Mouse (Mus musculus): ENCODE data around the gene Clca3a1. TPM values are rescaled to one million over a fixed set of nuclear protein-coding genes. Genes with fewer than 3 reads are reported as not detected.
"Not testable (repeated sequence)": the region's sequence is repeated elsewhere in the genome, so short reads cannot be mapped to it uniquely, and the experiment has no call there.

Clca3a1 gene
- 8.2 and 11.1 TPM in 2 replicates for polyA plus RNA-seq (2014; fragmentation: Nextera tagmentation; extraction: Ambion mirVana)

DNA sequence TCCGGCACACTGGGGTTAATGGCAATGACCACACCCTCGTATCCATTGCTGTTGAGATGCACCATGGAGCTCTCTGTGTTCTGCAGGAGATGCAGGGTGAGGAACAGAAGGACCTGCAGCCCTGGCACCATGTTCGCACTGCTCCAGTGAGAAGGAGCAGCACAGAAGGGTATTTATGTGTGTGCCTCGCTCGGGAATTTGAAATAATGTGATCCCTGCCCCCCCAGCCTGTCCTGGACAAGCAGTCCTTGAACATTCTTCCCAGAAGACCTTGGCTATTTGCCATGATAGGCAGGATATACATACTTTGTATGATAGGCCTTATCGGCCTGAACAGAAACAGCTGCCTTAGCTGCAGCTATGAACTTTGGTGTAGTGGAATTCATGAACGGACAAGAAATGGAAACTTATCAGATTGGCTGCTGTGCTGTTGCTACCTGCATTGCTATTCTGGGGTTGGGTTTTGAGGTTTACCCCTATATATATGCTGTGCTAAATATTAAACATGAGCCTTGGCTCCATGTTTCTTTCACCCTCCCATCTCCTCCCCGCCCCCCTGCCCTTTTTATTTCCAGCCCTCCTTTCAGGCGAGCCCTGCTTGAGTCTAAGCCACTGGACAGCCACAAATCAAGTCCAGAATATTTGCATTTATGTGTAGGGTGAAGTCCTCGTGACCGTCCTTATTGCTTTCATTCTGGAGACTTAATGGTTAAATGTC, at the start of gene Clca3a1:
Gene Clca3a1, minus strand, starts transcription at position 386 of the 718 bp plus-strand sequence.
- Histone ChIP-seq H3K4me3 (ENCODE audit: low read length) (no peak within 1 kb of the TSS; the same call in 1 of the 2 replicates), H3K4me1 (ENCODE audit: control insufficient read depth, insufficient read depth, low read length) (0 out of 2 replicates have a peak, but pooled peaks cover 6% of the 10 kb centered on the region), H3K4me2 (replicated peaks; ENCODE audit: low read depth, low read length) (peak within 1 kb of the TSS; percentile 19; the same call in 1 of the 2 replicates), H3K27me3 (ENCODE audit: control insufficient read depth, insufficient read depth, low read length) (no peaks in the 10 kb centered on the region), H3K9me3 (ENCODE audit: control insufficient read depth, low read length) (no peaks in the 10 kb centered on the region), H3K9ac (ENCODE audit: low read depth, low read length) (no peak within 1 kb of the TSS; the same call in 1 of the 2 replicates), H3K27ac (ENCODE audit: low read depth, low read length) (peak within 1 kb of the TSS; percentile 71), H3K36me3 (ENCODE audit: control insufficient read depth, insufficient read depth, low read length) (no peaks in the 10 kb centered on the region)
- WGBS = 50% methylated on average over 10 of the region's 11 CpGs
- peak; percentile 79; the same call in 1 of the 2 replicates for ATAC-seq (ENCODE audit: low FRiP score, low TSS enrichment)

GRCm38 (mm10) chr3:144808153-144808925, 47.6 kb upstream of the Clca3a1 start:
- not testable (repeated sequence) for H3K9ac ChIP-seq (ENCODE audit: low read depth, low read length); H3K4me3 ChIP-seq (ENCODE audit: low read length); H3K27me3 ChIP-seq (ENCODE audit: control insufficient read depth, insufficient read depth, low read length); H3K36me3 ChIP-seq (ENCODE audit: control insufficient read depth, insufficient read depth, low read length); H3K4me2 ChIP-seq (replicated peaks; ENCODE audit: low read depth, low read length); H3K9me3 ChIP-seq (ENCODE audit: control insufficient read depth, low read length); H3K4me1 ChIP-seq (ENCODE audit: control insufficient read depth, insufficient read depth, low read length); H3K27ac ChIP-seq (ENCODE audit: low read depth, low read length); ATAC-seq (ENCODE audit: low FRiP score, low TSS enrichment)
- 64% methylated on average over 14 of the region's 17 CpGs for WGBS

- H3K27me3 ChIP-seq (ENCODE audit: control insufficient read depth, insufficient read depth, low read length); H3K4me1 ChIP-seq (ENCODE audit: control insufficient read depth, insufficient read depth, low read length); H3K27ac ChIP-seq (ENCODE audit: low read depth, low read length); H3K4me2 ChIP-seq (replicated peaks; ENCODE audit: low read depth, low read length); H3K36me3 ChIP-seq (ENCODE audit: control insufficient read depth, insufficient read depth, low read length); H3K9me3 ChIP-seq (ENCODE audit: control insufficient read depth, low read length); H3K4me3 ChIP-seq (ENCODE audit: low read length); ATAC-seq (ENCODE audit: low FRiP score, low TSS enrichment); H3K9ac ChIP-seq (ENCODE audit: low read depth, low read length): not testable (repeated sequence)
- 86% methylated on average over 2 of the region's 2 CpGs for WGBS
These were observed 45.8 kb upstream of the Clca3a1 start for GRCm38 (mm10) chr3:144806626-144807025.

GRCm38 (mm10) chr3:144801861-144802260, 41.1 kb upstream of the Clca3a1 start:
- ATAC-seq (ENCODE audit: low FRiP score, low TSS enrichment) = no peak
- no peak overlapping the region for H3K4me2 ChIP-seq (replicated peaks; ENCODE audit: low read depth, low read length)
- H3K27me3 ChIP-seq (ENCODE audit: control insufficient read depth, insufficient read depth, low read length) = no peaks in the 10 kb centered on the region
- no peaks in the 10 kb centered on the region for H3K36me3 ChIP-seq (ENCODE audit: control insufficient read depth, insufficient read depth, low read length)
- no peak overlapping the region for H3K9ac ChIP-seq (ENCODE audit: low read depth, low read length)
- H3K4me3 ChIP-seq (ENCODE audit: low read length) = no peak overlapping the region
- 34% methylated on average over 8 of the region's 8 CpGs for WGBS
- no peaks in the 10 kb centered on the region for H3K4me1 ChIP-seq (ENCODE audit: control insufficient read depth, insufficient read depth, low read length)
- H3K9me3 ChIP-seq (ENCODE audit: control insufficient read depth, low read length) = no peaks in the 10 kb centered on the region
- H3K27ac ChIP-seq (ENCODE audit: low read depth, low read length) = no peak overlapping the region

DNA sequence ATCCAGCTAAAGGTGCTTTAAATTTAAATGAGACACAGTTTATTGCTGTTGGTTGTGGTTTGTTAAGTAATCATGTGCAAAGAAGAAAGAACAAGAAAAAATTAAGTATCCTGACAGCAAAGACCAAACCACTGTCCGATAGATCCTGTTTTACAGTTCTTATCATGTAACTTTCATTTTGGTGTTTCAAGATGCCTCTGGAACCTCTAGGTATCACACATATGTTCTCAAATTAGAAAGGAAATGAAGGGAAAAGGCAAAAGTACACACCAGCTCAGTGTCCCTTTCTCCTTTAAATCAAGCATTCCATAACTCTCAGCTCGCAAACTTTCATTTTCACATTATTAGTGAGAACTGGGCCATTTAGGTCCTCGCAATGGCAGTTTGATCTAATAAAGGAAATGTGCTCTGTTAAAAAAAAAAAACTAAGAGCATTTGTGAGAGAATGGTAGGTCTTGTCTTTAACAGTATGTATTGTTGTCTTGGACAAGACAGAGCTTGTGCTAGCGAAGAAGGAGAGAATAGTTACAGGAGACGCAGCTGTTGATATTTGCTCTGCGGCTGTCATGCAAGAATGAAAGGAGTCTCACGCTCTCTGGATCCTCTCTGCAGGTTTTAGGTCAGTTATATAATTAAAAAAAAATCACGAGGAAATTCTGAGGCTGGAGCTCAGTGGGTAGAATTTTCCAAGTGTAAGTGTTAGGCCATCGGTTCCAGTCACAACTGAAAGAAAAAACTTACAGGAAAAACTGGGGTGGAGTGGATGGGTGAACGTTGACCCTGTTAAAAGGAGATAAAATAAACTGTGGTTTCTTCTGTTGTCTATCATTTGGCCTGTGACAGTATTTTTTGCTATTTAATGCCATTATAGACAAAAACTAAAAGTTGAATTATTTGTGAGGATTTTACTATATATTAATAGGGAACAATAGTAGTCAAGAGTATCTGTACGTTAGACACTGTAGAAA, 24.7 kb upstream of the Clca3a1 start:
- H3K4me1 ChIP-seq (ENCODE audit: control insufficient read depth, insufficient read depth, low read length) = no peaks in the 10 kb centered on the region
- no peak overlapping the region for H3K27ac ChIP-seq (ENCODE audit: low read depth, low read length)
- ATAC-seq (ENCODE audit: low FRiP score, low TSS enrichment) = no peak
- no peak overlapping the region for H3K4me2 ChIP-seq (replicated peaks; ENCODE audit: low read depth, low read length)
- no peaks in the 10 kb centered on the region for H3K27me3 ChIP-seq (ENCODE audit: control insufficient read depth, insufficient read depth, low read length)
- H3K9ac ChIP-seq (ENCODE audit: low read depth, low read length) = no peak overlapping the region
- no peaks in the 10 kb centered on the region for H3K9me3 ChIP-seq (ENCODE audit: control insufficient read depth, low read length)
- no peaks in the 10 kb centered on the region for H3K36me3 ChIP-seq (ENCODE audit: control insufficient read depth, insufficient read depth, low read length)
- WGBS = 89% methylated on average over 11 of the region's 11 CpGs
- no peak overlapping the region for H3K4me3 ChIP-seq (ENCODE audit: low read length)

- Histone ChIP-seq H3K4me2 (replicated peaks; ENCODE audit: low read depth, low read length) (no peak overlapping the region), H3K9ac (ENCODE audit: low read depth, low read length) (no peak overlapping the region), H3K9me3 (ENCODE audit: control insufficient read depth, low read length) (no peaks in the 10 kb centered on the region), H3K27me3 (ENCODE audit: control insufficient read depth, insufficient read depth, low read length) (no peaks in the 10 kb centered on the region), H3K4me1 (ENCODE audit: control insufficient read depth, insufficient read depth, low read length) (0 out of 2 replicates have a peak, but pooled peaks cover 6% of the 10 kb centered on the region), H3K27ac (ENCODE audit: low read depth, low read length) (no peak overlapping the region), H3K4me3 (ENCODE audit: low read length) (no peak overlapping the region), H3K36me3 (ENCODE audit: control insufficient read depth, insufficient read depth, low read length) (no peaks in the 10 kb centered on the region)
- no peak for ATAC-seq (ENCODE audit: low FRiP score, low TSS enrichment)
- 92% methylated on average over 4 of the region's 4 CpGs for WGBS
These were observed 4.4 kb upstream of the Clca3a1 start for GRCm38 (mm10) chr3:144765161-144765560.

- no peaks in the 10 kb centered on the region for H3K27me3 ChIP-seq (ENCODE audit: control insufficient read depth, insufficient read depth, low read length)
- no peak overlapping the region for H3K9ac ChIP-seq (ENCODE audit: low read depth, low read length)
- H3K36me3 ChIP-seq (ENCODE audit: control insufficient read depth, insufficient read depth, low read length) = no peaks in the 10 kb centered on the region
- H3K4me2 ChIP-seq (replicated peaks; ENCODE audit: low read depth, low read length) = peak overlapping the region; percentile 19; the same call in 1 of the 2 replicates
- peak overlapping the region; percentile 71; the same call in 1 of the 2 replicates for H3K27ac ChIP-seq (ENCODE audit: low read depth, low read length)
- H3K4me3 ChIP-seq (ENCODE audit: low read length) = no peak overlapping the region
- 0 out of 2 replicates have a peak, but pooled peaks have one; percentile 12 for ATAC-seq (ENCODE audit: low FRiP score, low TSS enrichment)
- WGBS = 9% methylated on average over 6 of the region's 6 CpGs
- no peaks in the 10 kb centered on the region for H3K9me3 ChIP-seq (ENCODE audit: control insufficient read depth, low read length)
- H3K4me1 ChIP-seq (ENCODE audit: control insufficient read depth, insufficient read depth, low read length) = 0 out of 2 replicates have a peak, but pooled peaks cover 6% of the 10 kb centered on the region
These were observed 677 bp upstream of the Clca3a1 start for GRCm38 (mm10) chr3:144761454-144761853.

DNA sequence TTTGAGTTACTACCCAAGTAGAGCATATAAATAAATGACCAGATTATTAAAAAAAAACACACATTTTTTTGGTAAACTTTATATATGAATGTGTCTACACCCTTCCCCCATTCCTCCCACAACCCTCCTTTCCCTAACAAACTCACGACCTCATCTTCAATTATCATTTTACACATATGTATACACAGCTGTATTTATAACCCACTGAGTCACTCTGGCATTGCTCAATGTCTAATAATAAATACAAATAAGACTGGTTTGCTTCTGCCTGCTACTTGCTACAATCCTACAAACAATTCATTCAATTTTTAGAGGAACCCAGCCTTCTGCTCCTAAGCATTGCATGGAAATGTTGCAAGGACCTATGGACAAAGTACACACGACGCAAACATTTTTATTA, 1.1 kb downstream of the Clca3a1 start:
- no peak overlapping the region for H3K27ac ChIP-seq (ENCODE audit: low read depth, low read length)
- no peak for ATAC-seq (ENCODE audit: low FRiP score, low TSS enrichment)
- H3K36me3 ChIP-seq (ENCODE audit: control insufficient read depth, insufficient read depth, low read length) = no peaks in the 10 kb centered on the region
- 0 out of 2 replicates have a peak, but pooled peaks cover 6% of the 10 kb centered on the region for H3K4me1 ChIP-seq (ENCODE audit: control insufficient read depth, insufficient read depth, low read length)
- 76% methylated on average over 3 of the region's 3 CpGs for WGBS
- H3K9me3 ChIP-seq (ENCODE audit: control insufficient read depth, low read length) = no peaks in the 10 kb centered on the region
- no peak overlapping the region for H3K9ac ChIP-seq (ENCODE audit: low read depth, low read length)
- no peak overlapping the region for H3K4me2 ChIP-seq (replicated peaks; ENCODE audit: low read depth, low read length)
- no peaks in the 10 kb centered on the region for H3K27me3 ChIP-seq (ENCODE audit: control insufficient read depth, insufficient read depth, low read length)
- no peak overlapping the region; the same call in 1 of the 2 replicates for H3K4me3 ChIP-seq (ENCODE audit: low read length)

Data from kidney, embryonic 14.5 days (tissue).